Mouse (Mus musculus) embryonic facial prominence, embryonic 11.5 days (tissue): ENCODE data around the gene Mlx. TPM values are rescaled to one million over a fixed set of nuclear protein-coding genes. Genes with fewer than 3 reads are reported as not detected.
"Not testable (repeated sequence)": the region's sequence is repeated elsewhere in the genome, so short reads cannot be mapped to it uniquely, and the experiment has no call there.

Source experiments
- ATAC-seq: fragments of 200-750 bp; cut with Nextera tagmentation; replicated peaks from 2 replicates; pipeline ENCODE4 v1.8.0; 2017; ENCODE audit warnings: low read depth; ENCODE audit not compliant: insufficient number of reproducible peaks, low FRiP score, low TSS enrichment
- DNase-seq: peaks from one replicate; pipeline ENCODE4 v3.0.0-alpha.2; 2015; ENCODE audit warnings: low spot score
- H3K27ac ChIP-seq: fragments of 300-500 bp; sonication (generic); replicated peaks from 2 replicates; pipeline ENCODE4 v1.5.1; 2014; ENCODE audit warnings: mild to moderate bottlenecking, low read depth, low read length, control low read depth
- H3K27me3 ChIP-seq: fragments of 300-500 bp; sonication (generic); 2 replicates; pipeline ENCODE4 v1.6.1; 2014; ENCODE audit warnings: mild to moderate bottlenecking, low read length, moderate library complexity, mixed read lengths; ENCODE audit not compliant: control insufficient read depth, insufficient read depth
- H3K36me3 ChIP-seq: fragments of 300-500 bp; sonication (generic); replicated peaks from 2 replicates; pipeline ENCODE4 v1.6.1; 2014; ENCODE audit warnings: low read depth, mild to moderate bottlenecking, low read length, moderate library complexity, mixed read lengths; ENCODE audit not compliant: control insufficient read depth, insufficient read depth
- H3K4me1 ChIP-seq: fragments of 300-500 bp; sonication (generic); 2 replicates; pipeline ENCODE4 v1.6.1; 2014; ENCODE audit warnings: low read length, mixed read lengths; ENCODE audit not compliant: control insufficient read depth, insufficient read depth
- H3K4me2 ChIP-seq: fragments of 300-500 bp; sonication (generic); 2 replicates; pipeline ENCODE4 v1.6.1; 2014; ENCODE audit warnings: low read depth, mild to moderate bottlenecking, control low read depth, low read length, moderate library complexity
- H3K4me3 ChIP-seq: fragments of 300-500 bp; sonication (generic); 2 replicates; pipeline ENCODE4 v1.5.1; 2014; ENCODE audit warnings: low read depth, low read length, control low read depth
- H3K9ac ChIP-seq: fragments of 300-500 bp; sonication (generic); replicated peaks from 2 replicates; pipeline ENCODE4 v1.6.1; 2014; ENCODE audit warnings: mild to moderate bottlenecking, control low read depth, low read length
- H3K9me3 ChIP-seq: fragments of 300-500 bp; sonication (generic); replicated peaks from 2 replicates; pipeline ENCODE4 v1.6.1; 2016; ENCODE audit warnings: mild to moderate bottlenecking, low read length, inconsistent platforms, mixed read lengths; ENCODE audit not compliant: control insufficient read depth
- WGBS: fragments of 180-500 bp; shearing (Covaris S2); extraction: QIAGEN DNeasy Blood & Tissue Kit; methylation state at CpG from one replicate; pipeline ENCODE4 v1.1.7; 2014; 5-methylcytosine and 5-hydroxymethylcytosine counted together
- polyA plus RNA-seq: library from polyadenylated mRNA; unstranded; fragments of >200 nt; fragmentation: Nextera tagmentation; extraction: Ambion mirVana; gene quantifications from 2 replicates; pipeline ENCODE4 v1.2.1, GENCODE M21; 2014

The Mlx gene
- polyA plus RNA-seq, 1 experiment from 2014 or later, result 47.9 TPM

- 96% methylated on average over 7 of the region's 9 CpGs for WGBS
- not testable (repeated sequence) for H3K4me1 ChIP-seq
Measured at GRCm38 (mm10) chr11:101125008-101125407, 37.9 kb downstream of the Mlx start.

GRCm38 (mm10) chr11:101127075-101127474, 40.0 kb downstream of the Mlx start:
- Histone ChIP-seq H3K4me3 (no peak overlapping the region), H3K27me3 (no peaks in the 10 kb centered on the region), H3K4me1 (no peaks in the 10 kb centered on the region), H3K27ac (no peak overlapping the region), H3K4me2 (no peak overlapping the region), H3K9ac (no peak overlapping the region), H3K9me3 (no peaks in the 10 kb centered on the region), H3K36me3 (peaks cover 9% of the 10 kb centered on the region)
- 89% methylated on average over 1 of the region's 1 CpGs for WGBS
- ATAC-seq (no peak), DNase-seq (no peak)

More at GRCm38 (mm10) chr11:101125008-101125407, 37.9 kb downstream of the Mlx start:
- not testable (repeated sequence) for H3K4me3 ChIP-seq, H3K9me3 ChIP-seq, H3K27me3 ChIP-seq, H3K4me2 ChIP-seq, H3K36me3 ChIP-seq, ATAC-seq, H3K9ac ChIP-seq, DNase-seq, H3K27ac ChIP-seq

GRCm38 (mm10) chr11:101128996-101129577, 42.0 kb downstream of the Mlx start:
- H3K9ac ChIP-seq, result no peak overlapping the region
- peaks cover 9% of the 10 kb centered on the region for H3K36me3 ChIP-seq
- no peaks in the 10 kb centered on the region for H3K27me3 ChIP-seq
- DNase-seq, result no peak
- ATAC-seq, result no peak
- 83% methylated on average over 11 of the region's 11 CpGs for WGBS
- no peaks in the 10 kb centered on the region for H3K4me1 ChIP-seq
- H3K4me2 ChIP-seq, result no peak overlapping the region
- no peaks in the 10 kb centered on the region for H3K9me3 ChIP-seq
- H3K4me3 ChIP-seq, result no peak overlapping the region
- no peak overlapping the region for H3K27ac ChIP-seq

GRCm38 (mm10) chr11:101130056-101130756, 43.1 kb downstream of the Mlx start:
- Histone ChIP-seq H3K27me3 (no peaks in the 10 kb centered on the region), H3K36me3 (peaks cover 9% of the 10 kb centered on the region), H3K27ac (no peak overlapping the region), H3K4me3 (no peak overlapping the region), H3K9ac (no peak overlapping the region), H3K4me1 (no peaks in the 10 kb centered on the region), H3K9me3 (no peaks in the 10 kb centered on the region), H3K4me2 (no peak overlapping the region)
- no peak for DNase-seq
- ATAC-seq, result no peak
- 54% methylated on average over 18 of the region's 18 CpGs for WGBS

- Histone ChIP-seq H3K27ac (no peak overlapping the region), H3K4me3 (no peak overlapping the region), H3K36me3 (peaks cover 6% of the 10 kb centered on the region), H3K27me3 (no peaks in the 10 kb centered on the region), H3K4me2 (no peak overlapping the region), H3K9me3 (no peaks in the 10 kb centered on the region), H3K4me1 (no peaks in the 10 kb centered on the region), H3K9ac (no peak overlapping the region)
- 87% methylated on average over 2 of the region's 2 CpGs for WGBS
- ATAC-seq (no peak), DNase-seq (no peak)
Measured at GRCm38 (mm10) chr11:101131187-101131586, 44.1 kb downstream of the Mlx start.

GRCm38 (mm10) chr11:101131701-101132100, 44.6 kb downstream of the Mlx start:
- no peak overlapping the region for H3K4me3 ChIP-seq
- no peak overlapping the region for H3K27ac ChIP-seq
- WGBS, result 85% methylated on average over 6 of the region's 6 CpGs
- no peak overlapping the region for H3K9ac ChIP-seq
- H3K36me3 ChIP-seq, result peaks cover under 1% of the 10 kb centered on the region
- H3K9me3 ChIP-seq, result no peaks in the 10 kb centered on the region
- peak; percentile 57 for DNase-seq
- H3K4me2 ChIP-seq, result no peak overlapping the region
- H3K27me3 ChIP-seq, result no peaks in the 10 kb centered on the region
- no peak for ATAC-seq
- no peaks in the 10 kb centered on the region for H3K4me1 ChIP-seq

- no peaks in the 10 kb centered on the region for H3K4me1 ChIP-seq
- H3K9me3 ChIP-seq, result no peaks in the 10 kb centered on the region
- ATAC-seq (no peak), DNase-seq (no peak)
- H3K4me3 ChIP-seq, result no peak overlapping the region
- H3K9ac ChIP-seq, result no peak overlapping the region
- no peaks in the 10 kb centered on the region for H3K27me3 ChIP-seq
- no peak overlapping the region for H3K27ac ChIP-seq
- H3K4me2 ChIP-seq, result no peak overlapping the region
- WGBS, result 85% methylated on average over 12 of the region's 12 CpGs
- H3K36me3 ChIP-seq, result no peaks in the 10 kb centered on the region
Measured at GRCm38 (mm10) chr11:101133037-101133436, 46.0 kb downstream of the Mlx start.

GRCm38 (mm10) chr11:101134217-101134865, 47.3 kb downstream of the Mlx start:
- 79% methylated on average over 13 of the region's 13 CpGs for WGBS
- no peak overlapping the region for H3K4me3 ChIP-seq
- H3K27ac ChIP-seq, result no peak overlapping the region
- H3K27me3 ChIP-seq, result no peaks in the 10 kb centered on the region
- no peaks in the 10 kb centered on the region for H3K4me1 ChIP-seq
- no peaks in the 10 kb centered on the region for H3K36me3 ChIP-seq
- DNase-seq (no peak), ATAC-seq (no peak)
- H3K4me2 ChIP-seq, result no peak overlapping the region
- H3K9me3 ChIP-seq, result no peaks in the 10 kb centered on the region
- no peak overlapping the region for H3K9ac ChIP-seq
